Mouse (Mus musculus) ES-E14 (cell line): ENCODE measurements around the gene Zbtb3.

ENCODE experiments used
- CHD2 ChIP-seq: IDR thresholded peaks from 2 replicates; pipeline ENCODE4 v1.6.1; 2014; ENCODE audit warnings: mild to moderate bottlenecking, low read depth, low read length, inconsistent platforms
- HCFC1 ChIP-seq: IDR thresholded peaks from 2 replicates; pipeline ENCODE4 v1.6.1; 2012; ENCODE audit warnings: low read length, inconsistent platforms, borderline replicate concordance; ENCODE audit not compliant: insufficient read depth
- MAFK ChIP-seq: IDR thresholded peaks from 2 replicates; pipeline ENCODE4 v1.6.1; 2014; ENCODE audit warnings: mild to moderate bottlenecking, low read depth, low read length, inconsistent platforms; ENCODE audit not compliant: insufficient read depth
- ZC3H11A ChIP-seq: IDR thresholded peaks from 2 replicates; pipeline ENCODE4 v1.6.1; 2012; ENCODE audit warnings: low read depth, mild to moderate bottlenecking, inconsistent platforms, low read length, borderline replicate concordance
- ZNF384 ChIP-seq: IDR thresholded peaks from 2 replicates; pipeline ENCODE4 v1.6.1; 2012; ENCODE audit warnings: low read depth, low read length, inconsistent platforms

GRCm38 (mm10) chr19:8773409-8773808, 28.9 kb upstream of the Zbtb3 start:
- no peak for TF ChIP-seq MAFK
- TF ChIP-seq ZNF384: no peak
- TF ChIP-seq HCFC1: no peak
- no peak for TF ChIP-seq CHD2
- no peak for TF ChIP-seq ZC3H11A
